Mouse (Mus musculus) CH12.LX (cell line): ENCODE results near the gene Snta1. TPM values are rescaled to one million over a fixed set of nuclear protein-coding genes. Genes with fewer than 3 reads are reported as not detected.
A peak's percentile ranks its signal among the peaks of the same experiment; 100 is the strongest.

Experiments
- DNase-seq: peaks from one replicate; pipeline ENCODE4 v3.0.0-alpha.2; 2013; ENCODE audit errors: extremely low read depth
- H3K27ac ChIP-seq: 2 replicates; pipeline ENCODE4 v1.5.1; 2012; ENCODE audit warnings: low read depth, mild to moderate bottlenecking, control low read depth, moderate library complexity; ENCODE audit not compliant: insufficient read depth
- H3K27me3 ChIP-seq: replicated peaks from 2 replicates; pipeline ENCODE3; 2012; ENCODE audit warnings: inconsistent platforms
- H3K36me3 ChIP-seq, 2 experiments: replicated peaks in 1 of 2; 2 replicates each; pipeline versions ENCODE3 to v1.6.1; 2012; ENCODE audit warnings: inconsistent platforms in 1 of 2, low read length in 1 of 2, mild to moderate bottlenecking in 1 of 2, mixed read lengths in 1 of 2, moderate library complexity in 1 of 2; ENCODE audit not compliant: control insufficient read depth in 1 of 2, insufficient read depth in 1 of 2
- H3K4me1 ChIP-seq, 2 experiments: 2 replicates each; pipeline ENCODE4 v1.6.1; 2012; ENCODE audit warnings: inconsistent platforms in 1 of 2, moderate library complexity in 1 of 2; ENCODE audit not compliant: insufficient read depth in 2 of 2, control insufficient read depth in 1 of 2
- H3K4me2 ChIP-seq: 2 replicates; pipeline ENCODE4 v1.6.1; 2012; ENCODE audit warnings: low read depth, mild to moderate bottlenecking, control low read depth; ENCODE audit not compliant: poor library complexity, insufficient read depth, severe bottlenecking
- H3K4me3 ChIP-seq, 3 experiments: fragments of 150-350 bp in 1 of 3; sonication (generic) in 1 of 3; replicated peaks in 1 of 3; 2 replicates each; pipeline versions ENCODE3 to v1.5.1; 2011 to 2012; ENCODE audit warnings: low read depth in 2 of 3, low read length in 2 of 3, mild to moderate bottlenecking in 2 of 3, moderate library complexity in 2 of 3, control low read depth in 1 of 3, improper control_type of control experiment in 1 of 3, inconsistent platforms in 1 of 3, mixed read lengths in 1 of 3; ENCODE audit not compliant: poor library complexity in 1 of 3
- H3K79me2 ChIP-seq: replicated peaks from 2 replicates; pipeline ENCODE4 v1.6.1; 2012; ENCODE audit warnings: mild to moderate bottlenecking, moderate library complexity; ENCODE audit not compliant: control insufficient read depth, poor library complexity, insufficient read depth, severe bottlenecking; ENCODE audit errors: extremely low read depth
- H3K9ac ChIP-seq: 2 replicates; pipeline ENCODE4 v1.6.1; 2012; ENCODE audit warnings: low read depth, mild to moderate bottlenecking, control low read depth, moderate library complexity; ENCODE audit not compliant: insufficient read depth
- H3K9me3 ChIP-seq: replicated peaks from 2 replicates; pipeline ENCODE3; 2012; ENCODE audit warnings: low read length, inconsistent platforms, mixed read lengths
- BHLHE40 ChIP-seq: IDR thresholded peaks from 2 replicates; pipeline ENCODE4 v1.6.1; 2011; ENCODE audit warnings: mild to moderate bottlenecking, low read depth, low read length, improper control_type of control experiment
- CHD1 ChIP-seq: IDR thresholded peaks from 2 replicates; pipeline ENCODE4 v1.6.1; 2012; ENCODE audit warnings: low read depth, low read length, improper control_type of control experiment, inconsistent platforms
- CTCF ChIP-seq, 2 experiments: IDR thresholded peaks in 1 of 2; conservative IDR thresholded peaks in 1 of 2; 2 replicates each; pipeline ENCODE4 v1.5.1; 2011 to 2012; ENCODE audit warnings: low read depth in 2 of 2, low read length in 2 of 2, improper control_type of control experiment in 1 of 2, inconsistent platforms in 1 of 2, mild to moderate bottlenecking in 1 of 2, moderate library complexity in 1 of 2
- E2F4 ChIP-seq: IDR thresholded peaks from 2 replicates; pipeline ENCODE4 v1.6.1; 2011; ENCODE audit warnings: low read depth, low read length, improper control_type of control experiment; ENCODE audit not compliant: insufficient replicate concordance
- ELF1 ChIP-seq: IDR thresholded peaks from 2 replicates; pipeline ENCODE4 v1.6.1; 2014; ENCODE audit warnings: low read depth, mild to moderate bottlenecking, inconsistent platforms, low read length, improper control_type of control experiment
- ETS1 ChIP-seq: conservative IDR thresholded peaks from 2 replicates; pipeline ENCODE4 v1.6.1; 2012; ENCODE audit warnings: low read depth, mild to moderate bottlenecking, inconsistent platforms, low read length, improper control_type of control experiment, moderate library complexity
- IRF4 ChIP-seq: IDR thresholded peaks from 2 replicates; pipeline ENCODE4 v1.6.1; 2014; ENCODE audit warnings: low read depth, mild to moderate bottlenecking, inconsistent platforms, low read length, improper control_type of control experiment
- JUN ChIP-seq: IDR thresholded peaks from 2 replicates; pipeline ENCODE4 v1.6.1; 2011; ENCODE audit warnings: low read depth, mild to moderate bottlenecking, low read length, improper control_type of control experiment, moderate library complexity; ENCODE audit not compliant: insufficient read depth
- MAFK ChIP-seq: IDR thresholded peaks from 2 replicates; pipeline ENCODE4 v1.6.1; 2011; ENCODE audit warnings: low read length, improper control_type of control experiment; ENCODE audit not compliant: insufficient replicate concordance
- MAX ChIP-seq: IDR thresholded peaks from 2 replicates; pipeline ENCODE4 v1.6.1; 2011; ENCODE audit warnings: low read length, improper control_type of control experiment
- MYC ChIP-seq: IDR thresholded peaks from 2 replicates; pipeline ENCODE4 v1.6.1; 2011; ENCODE audit warnings: low read depth, mild to moderate bottlenecking, improper control_type of control experiment, low read length
- NELFE ChIP-seq: IDR thresholded peaks from 2 replicates; pipeline ENCODE4 v1.6.1; 2011; ENCODE audit warnings: low read depth, low read length, improper control_type of control experiment
- NRF1 ChIP-seq: IDR thresholded peaks from 2 replicates; pipeline ENCODE4 v1.6.1; 2014; ENCODE audit warnings: low read depth, mild to moderate bottlenecking, inconsistent platforms, low read length, improper control_type of control experiment, moderate library complexity
- PAX5 ChIP-seq: IDR thresholded peaks from 2 replicates; pipeline ENCODE4 v1.6.1; 2012; ENCODE audit warnings: low read length, inconsistent platforms, mixed read lengths
- POLR2A ChIP-seq: IDR thresholded peaks from 2 replicates; pipeline ENCODE4 v1.6.1; 2011; ENCODE audit warnings: low read depth, mild to moderate bottlenecking, improper control_type of control experiment, low read length
- RAD21 ChIP-seq: IDR thresholded peaks from 2 replicates; pipeline ENCODE4 v1.6.1; 2011; ENCODE audit warnings: low read depth, mild to moderate bottlenecking, low read length, improper control_type of control experiment, moderate library complexity
- RCOR1 ChIP-seq: conservative IDR thresholded peaks from 2 replicates; pipeline ENCODE4 v1.6.1; 2012; ENCODE audit warnings: low read depth, mild to moderate bottlenecking, inconsistent platforms, low read length, improper control_type of control experiment
- SMC3 ChIP-seq: IDR thresholded peaks from 2 replicates; pipeline ENCODE4 v1.6.1; 2011; ENCODE audit warnings: low read depth, low read length, improper control_type of control experiment
- TBP ChIP-seq: conservative IDR thresholded peaks from 2 replicates; pipeline ENCODE4 v1.6.1; 2011; ENCODE audit warnings: low read depth, low read length, improper control_type of control experiment
- TCF12 ChIP-seq: IDR thresholded peaks from 2 replicates; pipeline ENCODE4 v1.6.1; 2014; ENCODE audit warnings: low read depth, mild to moderate bottlenecking, inconsistent platforms, low read length, improper control_type of control experiment
- UBTF ChIP-seq: IDR thresholded peaks from 2 replicates; pipeline ENCODE4 v1.6.1; 2012; ENCODE audit warnings: low read depth, mild to moderate bottlenecking, inconsistent platforms, low read length, improper control_type of control experiment, moderate library complexity
- USF1 ChIP-seq: IDR thresholded peaks from 2 replicates; pipeline ENCODE4 v1.6.1; 2014; ENCODE audit warnings: low read depth, mild to moderate bottlenecking, inconsistent platforms, low read length, improper control_type of control experiment
- ZMIZ1 ChIP-seq: IDR thresholded peaks from 2 replicates; pipeline ENCODE4 v1.6.1; 2012; ENCODE audit warnings: low read depth, mild to moderate bottlenecking, inconsistent platforms, low read length, improper control_type of control experiment
- ZNF384 ChIP-seq: IDR thresholded peaks from 2 replicates; pipeline ENCODE4 v1.6.1; 2012; ENCODE audit warnings: low read depth, low read length, improper control_type of control experiment, inconsistent platforms
- dilution Hi-C: fragments of 300-500 bp; cut with MboI; formaldehyde crosslinking; loops from 2 replicates; pipeline ENCODE4 v1.14.3; 2020; ENCODE audit warnings: low sequenced_read_pairs; ENCODE audit not compliant: extremely low pct_unique_long_range_greater_than_20kb, extremely low pct_ligation_motif_present
- in situ Hi-C: fragments of 300-500 bp; cut with MboI; formaldehyde crosslinking; loops from 3 replicates; pipeline ENCODE4 v1.14.3; 2019; ENCODE audit warnings: low sequenced_read_pairs, low pct_ligation_motif_present, low pct_unique_long_range_greater_than_20kb, mixed read lengths
- polyA plus RNA-seq: library from polyadenylated mRNA; unstranded; fragments of >175 nt; gene quantifications from 2 replicates; pipeline ENCODE4 v1.2.1, GENCODE M21; 2012; ENCODE audit warnings: low read depth; ENCODE audit not compliant: insufficient read length
- total RNA-seq, 2 experiments: library from RNA; depleted of rRNA; stranded (reverse); fragments of 300-350 nt in 1 of 2; fragments of >200 nt in 1 of 2; gene quantifications; 2 replicates each; pipeline ENCODE4 v1.2.3; 2012 to 2014

Snta1 gene
- total and polyA plus RNA-seq, 3 experiments: 0.33 TPM; not detected in 2

- H3K4me3 ChIP-seq: peak overlapping the region; percentile 23 to 59 (median 52)
- H3K4me2 ChIP-seq: peak overlapping the region; percentile 24
- peaks cover 5% of the 10 kb centered on the region for H3K9me3 ChIP-seq
- H3K27ac ChIP-seq: peak overlapping the region; percentile 33; the same call in 1 of the 2 replicates
- TF ChIP-seq ZMIZ1 (0 out of 2 replicates have a peak, but pooled peaks have one; percentile 25), NRF1 (no peak), RCOR1 (no peak), POLR2A (peak; percentile 77), BHLHE40 (0 out of 2 replicates have a peak, but pooled peaks have one; percentile 2), TCF12 (peak; percentile 52; the same call in 1 of the 2 replicates), NELFE (peak; percentile 73)
- peaks cover 4 to 17% of the 10 kb centered on the region in 2 experiments for H3K4me1 ChIP-seq
- no peaks in the 10 kb centered on the region for H3K36me3 ChIP-seq
- in situ Hi-C loops: no loop called here
- H3K79me2 ChIP-seq: no peaks in the 10 kb centered on the region
- peak; percentile 58 for DNase-seq
- peaks cover 1% of the 10 kb centered on the region for H3K27me3 ChIP-seq
- dilution Hi-C loops: no loop called here
- peak overlapping the region; percentile 58 for H3K9ac ChIP-seq
These were observed 18.4 kb upstream of the Snta1 start for GRCm38 (mm10) chr2:154426188-154426904.

- H3K4me3 ChIP-seq: no peak overlapping the region
- no peak overlapping the region for H3K27ac ChIP-seq
- H3K9ac ChIP-seq: no peak overlapping the region
- H3K4me1 ChIP-seq: peaks cover 4 to 17% of the 10 kb centered on the region in 2 experiments
- H3K27me3 ChIP-seq: peaks cover 1% of the 10 kb centered on the region
- H3K4me2 ChIP-seq: no peak overlapping the region
- peaks cover 5% of the 10 kb centered on the region for H3K9me3 ChIP-seq
- in situ Hi-C loops (no loop called here), dilution Hi-C loops (no loop called here)
- TF ChIP-seq CTCF (conservative IDR thresholded peaks at IDR 0.05 in 1 of 2, IDR thresholded peaks at IDR 0.05 in 1 of 2; ENCODE audit: low read depth in 2 of 2, low read length in 2 of 2): peak; percentile 31 to 40; a peak in 2 of 4 replicates
- no peak for TF ChIP-seq ZNF384
- no peak for TF ChIP-seq PAX5
- TF ChIP-seq RAD21: peak; percentile 22
- no peak for TF ChIP-seq RCOR1
- DNase-seq: no peak
- no peaks in the 10 kb centered on the region for H3K79me2 ChIP-seq
- no peaks in the 10 kb centered on the region for H3K36me3 ChIP-seq
These were observed 17.6 kb upstream of the Snta1 start for GRCm38 (mm10) chr2:154425522-154425921.

- dilution Hi-C loops: no loop called here
These were observed 15.6 kb upstream of the Snta1 start for GRCm38 (mm10) chr2:154423548-154423947.

More at GRCm38 (mm10) chr2:154423548-154423947, 15.6 kb upstream of the Snta1 start:
- DNase-seq: no peak
- Histone ChIP-seq H3K9me3 (peaks cover 5% of the 10 kb centered on the region), H3K27me3 (peaks cover 1% of the 10 kb centered on the region), H3K9ac (no peak overlapping the region), H3K36me3 (no peaks in the 10 kb centered on the region), H3K4me3 (no peak overlapping the region), H3K4me2 (no peak overlapping the region), H3K79me2 (no peaks in the 10 kb centered on the region), H3K27ac (no peak overlapping the region), H3K4me1 (peaks cover 4 to 17% of the 10 kb centered on the region in 2 experiments)
- in situ Hi-C loops: no loop called here
- TF ChIP-seq MYC: no peak
- TF ChIP-seq SMC3: no peak
- no peak for TF ChIP-seq ELF1
- TF ChIP-seq RCOR1: no peak
- TF ChIP-seq NELFE: no peak
- no peak for TF ChIP-seq MAFK
- no peak for TF ChIP-seq CHD1
- TF ChIP-seq PAX5: no peak
- no peak for TF ChIP-seq UBTF
- TF ChIP-seq JUN: no peak
- no peak for TF ChIP-seq TCF12
- no peak for TF ChIP-seq MAX
- TF ChIP-seq NRF1: no peak
- no peak for TF ChIP-seq TBP
- TF ChIP-seq IRF4: no peak
- TF ChIP-seq CTCF (conservative IDR thresholded peaks at IDR 0.05 in 1 of 2, IDR thresholded peaks at IDR 0.05 in 1 of 2; ENCODE audit: low read depth in 2 of 2, low read length in 2 of 2): no peak
- no peak for TF ChIP-seq USF1
- no peak for TF ChIP-seq E2F4
- TF ChIP-seq ETS1: no peak
